Mouse (Mus musculus) CH12.LX (cell line): Measurements from ENCODE around the gene Ephx1. TPM values are rescaled to one million over a fixed set of nuclear protein-coding genes. Genes with fewer than 3 reads are reported as not detected.
A peak's percentile ranks its signal among the peaks of the same experiment; 100 is the strongest.

Experiments
- DNase-seq: peaks from one replicate; pipeline ENCODE4 v3.0.0-alpha.2; 2013; ENCODE audit errors: extremely low read depth
- H3K27ac ChIP-seq: 2 replicates; pipeline ENCODE4 v1.5.1; 2012; ENCODE audit warnings: low read depth, mild to moderate bottlenecking, control low read depth, moderate library complexity; ENCODE audit not compliant: insufficient read depth
- H3K27me3 ChIP-seq: replicated peaks from 2 replicates; pipeline ENCODE3; 2012; ENCODE audit warnings: inconsistent platforms
- H3K36me3 ChIP-seq, 2 experiments: replicated peaks in 1 of 2; 2 replicates each; pipeline versions ENCODE3 to v1.6.1; 2012; ENCODE audit warnings: inconsistent platforms in 1 of 2, low read length in 1 of 2, mild to moderate bottlenecking in 1 of 2, mixed read lengths in 1 of 2, moderate library complexity in 1 of 2; ENCODE audit not compliant: control insufficient read depth in 1 of 2, insufficient read depth in 1 of 2
- H3K4me1 ChIP-seq, 2 experiments: 2 replicates each; pipeline ENCODE4 v1.6.1; 2012; ENCODE audit warnings: inconsistent platforms in 1 of 2, moderate library complexity in 1 of 2; ENCODE audit not compliant: insufficient read depth in 2 of 2, control insufficient read depth in 1 of 2
- H3K4me2 ChIP-seq: 2 replicates; pipeline ENCODE4 v1.6.1; 2012; ENCODE audit warnings: low read depth, mild to moderate bottlenecking, control low read depth; ENCODE audit not compliant: poor library complexity, insufficient read depth, severe bottlenecking
- H3K4me3 ChIP-seq, 3 experiments: fragments of 150-350 bp in 1 of 3; sonication (generic) in 1 of 3; replicated peaks in 1 of 3; 2 replicates each; pipeline versions ENCODE3 to v1.5.1; 2011 to 2012; ENCODE audit warnings: low read depth in 2 of 3, low read length in 2 of 3, mild to moderate bottlenecking in 2 of 3, moderate library complexity in 2 of 3, control low read depth in 1 of 3, improper control_type of control experiment in 1 of 3, inconsistent platforms in 1 of 3, mixed read lengths in 1 of 3; ENCODE audit not compliant: poor library complexity in 1 of 3
- H3K79me2 ChIP-seq: replicated peaks from 2 replicates; pipeline ENCODE4 v1.6.1; 2012; ENCODE audit warnings: mild to moderate bottlenecking, moderate library complexity; ENCODE audit not compliant: control insufficient read depth, poor library complexity, insufficient read depth, severe bottlenecking; ENCODE audit errors: extremely low read depth
- H3K9ac ChIP-seq: 2 replicates; pipeline ENCODE4 v1.6.1; 2012; ENCODE audit warnings: low read depth, mild to moderate bottlenecking, control low read depth, moderate library complexity; ENCODE audit not compliant: insufficient read depth
- H3K9me3 ChIP-seq: replicated peaks from 2 replicates; pipeline ENCODE3; 2012; ENCODE audit warnings: low read length, inconsistent platforms, mixed read lengths
- BHLHE40 ChIP-seq: IDR thresholded peaks from 2 replicates; pipeline ENCODE4 v1.6.1; 2011; ENCODE audit warnings: mild to moderate bottlenecking, low read depth, low read length, improper control_type of control experiment
- CHD1 ChIP-seq: IDR thresholded peaks from 2 replicates; pipeline ENCODE4 v1.6.1; 2012; ENCODE audit warnings: low read depth, low read length, improper control_type of control experiment, inconsistent platforms
- CHD2 ChIP-seq: IDR thresholded peaks from 2 replicates; pipeline ENCODE4 v1.6.1; 2011; ENCODE audit warnings: low read length, improper control_type of control experiment
- CTCF ChIP-seq, 2 experiments: IDR thresholded peaks in 1 of 2; conservative IDR thresholded peaks in 1 of 2; 2 replicates each; pipeline ENCODE4 v1.5.1; 2011 to 2012; ENCODE audit warnings: low read depth in 2 of 2, low read length in 2 of 2, improper control_type of control experiment in 1 of 2, inconsistent platforms in 1 of 2, mild to moderate bottlenecking in 1 of 2, moderate library complexity in 1 of 2
- E2F4 ChIP-seq: IDR thresholded peaks from 2 replicates; pipeline ENCODE4 v1.6.1; 2011; ENCODE audit warnings: low read depth, low read length, improper control_type of control experiment; ENCODE audit not compliant: insufficient replicate concordance
- EP300 ChIP-seq: IDR thresholded peaks from 2 replicates; pipeline ENCODE4 v1.6.1; 2011; ENCODE audit warnings: low read length, improper control_type of control experiment
- GABPA ChIP-seq: IDR thresholded peaks from 2 replicates; pipeline ENCODE4 v1.6.1; 2012; ENCODE audit warnings: low read depth, low read length, improper control_type of control experiment, inconsistent platforms; ENCODE audit not compliant: insufficient replicate concordance
- IRF4 ChIP-seq: IDR thresholded peaks from 2 replicates; pipeline ENCODE4 v1.6.1; 2014; ENCODE audit warnings: low read depth, mild to moderate bottlenecking, inconsistent platforms, low read length, improper control_type of control experiment
- JUN ChIP-seq: IDR thresholded peaks from 2 replicates; pipeline ENCODE4 v1.6.1; 2011; ENCODE audit warnings: low read depth, mild to moderate bottlenecking, low read length, improper control_type of control experiment, moderate library complexity; ENCODE audit not compliant: insufficient read depth
- JUND ChIP-seq: conservative IDR thresholded peaks from 2 replicates; pipeline ENCODE4 v1.6.1; 2011; ENCODE audit warnings: low read depth, low read length, improper control_type of control experiment
- KAT2A ChIP-seq: IDR thresholded peaks from 2 replicates; pipeline ENCODE4 v1.6.1; 2012; ENCODE audit warnings: low read length, improper control_type of control experiment, inconsistent platforms; ENCODE audit not compliant: insufficient replicate concordance
- MAFK ChIP-seq: IDR thresholded peaks from 2 replicates; pipeline ENCODE4 v1.6.1; 2011; ENCODE audit warnings: low read length, improper control_type of control experiment; ENCODE audit not compliant: insufficient replicate concordance
- MAX ChIP-seq: IDR thresholded peaks from 2 replicates; pipeline ENCODE4 v1.6.1; 2011; ENCODE audit warnings: low read length, improper control_type of control experiment
- MEF2A ChIP-seq: IDR thresholded peaks from 2 replicates; pipeline ENCODE4 v1.6.1; 2014; ENCODE audit warnings: low read depth, mild to moderate bottlenecking, inconsistent platforms, low read length, improper control_type of control experiment, borderline replicate concordance
- MXI1 ChIP-seq: IDR thresholded peaks from 2 replicates; pipeline ENCODE4 v1.6.1; 2011; ENCODE audit warnings: mild to moderate bottlenecking, low read depth, low read length, improper control_type of control experiment
- MYC ChIP-seq: IDR thresholded peaks from 2 replicates; pipeline ENCODE4 v1.6.1; 2011; ENCODE audit warnings: low read depth, mild to moderate bottlenecking, improper control_type of control experiment, low read length
- NELFE ChIP-seq: IDR thresholded peaks from 2 replicates; pipeline ENCODE4 v1.6.1; 2011; ENCODE audit warnings: low read depth, low read length, improper control_type of control experiment
- NRF1 ChIP-seq: IDR thresholded peaks from 2 replicates; pipeline ENCODE4 v1.6.1; 2014; ENCODE audit warnings: low read depth, mild to moderate bottlenecking, inconsistent platforms, low read length, improper control_type of control experiment, moderate library complexity
- PAX5 ChIP-seq: IDR thresholded peaks from 2 replicates; pipeline ENCODE4 v1.6.1; 2012; ENCODE audit warnings: low read length, inconsistent platforms, mixed read lengths
- POLR2A ChIP-seq: IDR thresholded peaks from 2 replicates; pipeline ENCODE4 v1.6.1; 2011; ENCODE audit warnings: low read depth, mild to moderate bottlenecking, improper control_type of control experiment, low read length
- POLR2AphosphoS2 ChIP-seq: IDR thresholded peaks from 2 replicates; pipeline ENCODE4 v1.6.1; 2011; ENCODE audit warnings: low read depth, low read length, improper control_type of control experiment
- RAD21 ChIP-seq: IDR thresholded peaks from 2 replicates; pipeline ENCODE4 v1.6.1; 2011; ENCODE audit warnings: low read depth, mild to moderate bottlenecking, low read length, improper control_type of control experiment, moderate library complexity
- RCOR1 ChIP-seq: conservative IDR thresholded peaks from 2 replicates; pipeline ENCODE4 v1.6.1; 2012; ENCODE audit warnings: low read depth, mild to moderate bottlenecking, inconsistent platforms, low read length, improper control_type of control experiment
- SIN3A ChIP-seq: IDR thresholded peaks from 2 replicates; pipeline ENCODE4 v1.6.1; 2012; ENCODE audit warnings: low read length, improper control_type of control experiment, inconsistent platforms
- SMC3 ChIP-seq: IDR thresholded peaks from 2 replicates; pipeline ENCODE4 v1.6.1; 2011; ENCODE audit warnings: low read depth, low read length, improper control_type of control experiment
- TBP ChIP-seq: conservative IDR thresholded peaks from 2 replicates; pipeline ENCODE4 v1.6.1; 2011; ENCODE audit warnings: low read depth, low read length, improper control_type of control experiment
- TCF12 ChIP-seq: IDR thresholded peaks from 2 replicates; pipeline ENCODE4 v1.6.1; 2014; ENCODE audit warnings: low read depth, mild to moderate bottlenecking, inconsistent platforms, low read length, improper control_type of control experiment
- UBTF ChIP-seq: IDR thresholded peaks from 2 replicates; pipeline ENCODE4 v1.6.1; 2012; ENCODE audit warnings: low read depth, mild to moderate bottlenecking, inconsistent platforms, low read length, improper control_type of control experiment, moderate library complexity
- USF1 ChIP-seq: IDR thresholded peaks from 2 replicates; pipeline ENCODE4 v1.6.1; 2014; ENCODE audit warnings: low read depth, mild to moderate bottlenecking, inconsistent platforms, low read length, improper control_type of control experiment
- USF2 ChIP-seq: conservative IDR thresholded peaks from 2 replicates; pipeline ENCODE4 v1.6.1; 2011; ENCODE audit warnings: low read depth, low read length, improper control_type of control experiment
- ZC3H11A ChIP-seq: IDR thresholded peaks from 2 replicates; pipeline ENCODE4 v1.6.1; 2012; ENCODE audit warnings: low read depth, mild to moderate bottlenecking, inconsistent platforms, low read length, improper control_type of control experiment
- ZKSCAN1 ChIP-seq: IDR thresholded peaks from 2 replicates; pipeline ENCODE4 v1.6.1; 2012; ENCODE audit warnings: low read depth, inconsistent platforms, low read length, improper control_type of control experiment, borderline replicate concordance
- ZMIZ1 ChIP-seq: IDR thresholded peaks from 2 replicates; pipeline ENCODE4 v1.6.1; 2012; ENCODE audit warnings: low read depth, mild to moderate bottlenecking, inconsistent platforms, low read length, improper control_type of control experiment
- ZNF384 ChIP-seq: IDR thresholded peaks from 2 replicates; pipeline ENCODE4 v1.6.1; 2012; ENCODE audit warnings: low read depth, low read length, improper control_type of control experiment, inconsistent platforms
- dilution Hi-C: fragments of 300-500 bp; cut with MboI; formaldehyde crosslinking; loops from 2 replicates; pipeline ENCODE4 v1.14.3; 2020; ENCODE audit warnings: low sequenced_read_pairs; ENCODE audit not compliant: extremely low pct_unique_long_range_greater_than_20kb, extremely low pct_ligation_motif_present
- in situ Hi-C: fragments of 300-500 bp; cut with MboI; formaldehyde crosslinking; loops from 3 replicates; pipeline ENCODE4 v1.14.3; 2019; ENCODE audit warnings: low sequenced_read_pairs, low pct_ligation_motif_present, low pct_unique_long_range_greater_than_20kb, mixed read lengths
- polyA plus RNA-seq: library from polyadenylated mRNA; unstranded; fragments of >175 nt; gene quantifications from 2 replicates; pipeline ENCODE4 v1.2.1, GENCODE M21; 2012; ENCODE audit warnings: low read depth; ENCODE audit not compliant: insufficient read length
- total RNA-seq, 2 experiments: library from RNA; depleted of rRNA; stranded (reverse); fragments of 300-350 nt in 1 of 2; fragments of >200 nt in 1 of 2; gene quantifications; 2 replicates each; pipeline ENCODE4 v1.2.3; 2012 to 2014

Gene Ephx1
- total and polyA plus RNA-seq, 3 experiments, result 10.7 to 20.7 (median 12.0) TPM

DNA sequence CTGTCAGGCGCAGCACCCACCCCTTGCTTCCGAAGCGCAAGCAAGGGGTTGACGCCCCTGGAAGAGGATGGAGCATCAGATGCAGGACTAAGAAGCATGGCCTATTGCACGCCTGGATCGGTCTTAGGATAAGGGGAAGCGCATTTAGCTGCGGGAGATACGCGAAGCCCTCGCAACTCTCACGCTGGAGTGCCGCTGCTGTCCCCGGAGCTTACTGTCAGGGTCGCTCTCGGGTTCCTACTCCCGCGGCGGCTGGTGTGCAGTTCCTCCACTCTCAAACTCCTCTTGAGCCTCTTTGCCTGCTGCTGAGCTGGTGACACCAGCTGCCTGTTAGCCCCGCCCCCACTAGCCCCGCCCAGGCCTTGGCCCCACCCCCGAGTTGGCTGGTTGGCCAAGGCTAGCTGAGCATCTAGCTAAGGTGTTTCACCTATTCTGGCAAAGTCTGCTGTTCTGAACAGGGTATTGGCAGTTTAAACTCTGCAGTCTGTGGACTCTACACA is 3.4 kb downstream of the Ephx1 start (continued):
- TF ChIP-seq ZC3H11A (no peak), MYC (no peak), NELFE (peak; percentile 29; the same call in 1 of the 2 replicates), IRF4 (no peak), PAX5 (no peak), USF2 (no peak), ZKSCAN1 (no peak), CTCF (conservative IDR thresholded peaks at IDR 0.05 in 1 of 2, IDR thresholded peaks at IDR 0.05 in 1 of 2; ENCODE audit: low read depth in 2 of 2, low read length in 2 of 2) (0 out of 4 replicates have a peak, but pooled peaks of 1 of the 2 experiments have one; percentile 2), MEF2A (no peak), RCOR1 (no peak), RAD21 (no peak)

- H3K4me3 ChIP-seq, result peak overlapping the region; percentile 42 to 64 (median 58)
- peaks cover 0 to 2% of the 10 kb centered on the region in 2 experiments for H3K36me3 ChIP-seq
- no peaks in the 10 kb centered on the region for H3K79me2 ChIP-seq
- in situ Hi-C loops, result loop anchor here (25.0 kb wide), 1 partner anchor 521 kb away; no protein-coding TSS in a partner anchor
- peak overlapping the region; percentile 97 for H3K4me2 ChIP-seq
- peaks cover 11 to 21% of the 10 kb centered on the region in 2 experiments for H3K4me1 ChIP-seq
- no peak overlapping the region for H3K27ac ChIP-seq
- peaks cover 26% of the 10 kb centered on the region for H3K27me3 ChIP-seq
- dilution Hi-C loops, result no loop called here
- peak; percentile 81 for DNase-seq
- peaks cover 3% of the 10 kb centered on the region for H3K9me3 ChIP-seq
- peak overlapping the region; percentile 3; the same call in 1 of the 2 replicates for H3K9ac ChIP-seq
- TF ChIP-seq MEF2A, result no peak
- no peak for TF ChIP-seq ZKSCAN1
- TF ChIP-seq CHD1, result no peak
- no peak for TF ChIP-seq IRF4
- TF ChIP-seq BHLHE40, result peak; percentile 92
- no peak for TF ChIP-seq RCOR1
- peak; percentile 63; the same call in 1 of the 2 replicates for TF ChIP-seq CHD2
- TF ChIP-seq CTCF (conservative IDR thresholded peaks at IDR 0.05 in 1 of 2, IDR thresholded peaks at IDR 0.05 in 1 of 2; ENCODE audit: low read depth in 2 of 2, low read length in 2 of 2), result no peak
- TF ChIP-seq JUND, result no peak
- 0 out of 2 replicates have a peak, but pooled peaks have one; percentile 20 for TF ChIP-seq JUN
- no peak for TF ChIP-seq POLR2AphosphoS2
- TF ChIP-seq UBTF, result no peak
- TF ChIP-seq MAX, result peak; percentile 71
- TF ChIP-seq MXI1, result peak; percentile 43
- no peak for TF ChIP-seq SMC3
- TF ChIP-seq ZNF384, result no peak
- TF ChIP-seq NELFE, result no peak
- TF ChIP-seq USF2, result 0 out of 2 replicates have a peak, but pooled peaks have one; percentile 26
- TF ChIP-seq TCF12, result no peak
- TF ChIP-seq GABPA, result no peak
- no peak for TF ChIP-seq MAFK
- no peak for TF ChIP-seq RAD21
- TF ChIP-seq EP300, result 0 out of 2 replicates have a peak, but pooled peaks have one; percentile 28
- TF ChIP-seq USF1, result peak; percentile 57
- no peak for TF ChIP-seq PAX5
- no peak for TF ChIP-seq ZMIZ1
- no peak for TF ChIP-seq NRF1
- TF ChIP-seq E2F4, result no peak
- 0 out of 2 replicates have a peak, but pooled peaks have one; percentile 59 for TF ChIP-seq MYC
- TF ChIP-seq POLR2A, result no peak
- TF ChIP-seq ZC3H11A, result no peak
- TF ChIP-seq TBP, result no peak
- peak; percentile 45; the same call in 1 of the 2 replicates for TF ChIP-seq SIN3A
- TF ChIP-seq KAT2A, result no peak
These were observed 4.1 kb downstream of the Ephx1 start for GRCm38 (mm10) chr1:181016532-181017131.
